Mouse (Mus musculus) embryonic facial prominence, embryonic 10.5 days (tissue): ENCODE results near the gene Wasf2. TPM values are rescaled to one million over a fixed set of nuclear protein-coding genes. Genes with fewer than 3 reads are reported as not detected.

Experiments used
- DNase-seq: peaks from one replicate; pipeline ENCODE4 v3.0.0-alpha.2; 2017; ENCODE audit warnings: low spot score
- H3K27ac ChIP-seq: fragments of 300-500 bp; sonication (generic); replicated peaks from 2 replicates; pipeline ENCODE4 v1.5.1; 2016; ENCODE audit warnings: mild to moderate bottlenecking
- H3K27me3 ChIP-seq: fragments of 300-500 bp; sonication (generic); replicated peaks from 2 replicates; pipeline ENCODE4 v1.6.1; 2016; ENCODE audit warnings: low read depth, mild to moderate bottlenecking; ENCODE audit not compliant: poor library complexity, severe bottlenecking
- H3K36me3 ChIP-seq: fragments of 300-500 bp; sonication (generic); replicated peaks from 2 replicates; pipeline ENCODE4 v1.6.1; 2016; ENCODE audit warnings: mild to moderate bottlenecking, moderate library complexity
- H3K4me1 ChIP-seq: fragments of 300-500 bp; sonication (generic); 2 replicates; pipeline ENCODE4 v1.6.1; 2016
- H3K4me3 ChIP-seq: fragments of 300-500 bp; sonication (generic); 2 replicates; pipeline ENCODE4 v1.5.1; 2016; ENCODE audit warnings: mild to moderate bottlenecking, moderate library complexity
- H3K9me3 ChIP-seq: fragments of 300-500 bp; sonication (generic); 2 replicates; pipeline ENCODE4 v1.6.1; 2016; ENCODE audit warnings: mild to moderate bottlenecking
- WGBS: fragments of 180-500 bp; shearing (Covaris S2); methylation state at CpG from one replicate; pipeline ENCODE4 v1.1.7; 2016; 5-methylcytosine and 5-hydroxymethylcytosine counted together
- polyA plus RNA-seq: library from polyadenylated mRNA; unstranded; fragments of >200 nt; fragmentation: Nextera tagmentation; extraction: Ambion mirVana; gene quantifications from 2 replicates; pipeline ENCODE4 v1.2.1, GENCODE M21; 2016

The Wasf2 gene
- polyA plus RNA-seq, 1 experiment from 2014 or later = 73.0 TPM

GRCm38 (mm10) chr4:133106691-133107090 is 23.6 kb upstream of the Wasf2 start:
- Histone ChIP-seq H3K36me3 (no peaks in the 10 kb centered on the region), H3K4me3 (no peak overlapping the region), H3K4me1 (peaks cover 42% of the 10 kb centered on the region), H3K27me3 (peaks cover 9% of the 10 kb centered on the region; the same call in 1 of the 2 replicates), H3K9me3 (no peaks in the 10 kb centered on the region), H3K27ac (no peak overlapping the region)
- WGBS = 91% methylated on average over 7 of the region's 7 CpGs
- DNase-seq = no peak

DNA sequence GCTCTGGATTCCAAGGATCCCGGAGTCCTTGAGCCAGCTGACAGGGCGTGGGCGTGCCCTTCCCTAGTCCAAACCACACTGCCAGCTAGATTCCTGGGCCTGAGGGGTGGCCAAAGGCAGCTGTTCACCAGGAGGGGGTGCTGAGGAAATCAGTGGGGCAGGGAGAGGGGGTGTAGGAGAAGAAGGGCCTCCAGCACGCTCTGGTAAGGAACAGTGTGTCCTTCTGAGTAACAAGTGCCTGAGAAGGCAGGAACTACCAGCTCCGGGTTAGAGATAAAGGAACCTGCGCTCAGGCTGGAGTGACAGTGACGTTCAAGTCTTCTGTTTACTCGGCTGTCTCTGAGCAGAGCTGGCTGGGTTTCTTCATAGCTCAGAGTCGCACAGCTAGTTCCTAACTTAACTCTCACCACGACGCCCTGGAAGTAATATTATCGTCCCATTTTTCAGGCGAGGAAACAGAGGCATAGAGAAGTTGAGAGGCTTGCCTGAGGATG is 22.5 kb upstream of the Wasf2 start:
- Histone ChIP-seq H3K4me1 (peaks cover 47% of the 10 kb centered on the region), H3K9me3 (no peaks in the 10 kb centered on the region), H3K27ac (peak overlapping the region; percentile 78), H3K4me3 (no peak overlapping the region), H3K27me3 (peaks cover 5% of the 10 kb centered on the region; the same call in 1 of the 2 replicates), H3K36me3 (no peaks in the 10 kb centered on the region)
- DNase-seq = peak; percentile 48
- whole genome bisulfite sequencing = 55% methylated on average over 13 of the region's 13 CpGs

GRCm38 (mm10) chr4:133108481-133109334 is 21.6 kb upstream of the Wasf2 start:
- H3K4me1 ChIP-seq = peaks cover 49% of the 10 kb centered on the region
- no peaks in the 10 kb centered on the region for H3K27me3 ChIP-seq
- no peaks in the 10 kb centered on the region for H3K9me3 ChIP-seq
- WGBS = 37% methylated on average over 13 of the region's 13 CpGs
- peak overlapping the region; percentile 78 for H3K27ac ChIP-seq
- DNase-seq = peak; percentile 63
- H3K36me3 ChIP-seq = no peaks in the 10 kb centered on the region
- H3K4me3 ChIP-seq = peak overlapping the region; percentile 5; the same call in 1 of the 2 replicates

DNA sequence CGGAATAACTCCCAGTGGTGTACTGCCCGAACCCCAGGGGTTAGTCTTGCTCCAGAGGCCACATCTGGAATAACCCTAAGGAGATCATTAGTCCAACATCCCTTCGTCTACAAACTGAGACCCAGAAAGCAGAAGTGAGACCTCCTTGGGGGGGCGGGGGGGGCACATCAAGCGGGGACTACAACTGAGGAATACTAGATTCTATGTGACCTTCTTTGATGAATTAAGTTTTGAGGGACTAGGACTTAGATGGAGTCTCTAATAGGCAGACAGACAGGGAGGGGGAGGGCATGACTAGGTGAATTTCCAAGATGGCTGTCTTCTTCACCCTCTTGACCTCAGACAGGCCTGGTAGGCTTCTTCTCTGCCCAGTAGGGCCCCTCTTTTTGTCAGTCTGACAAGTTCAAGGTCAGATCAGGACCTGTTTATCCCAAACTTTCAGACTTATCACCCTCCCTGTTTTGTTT is 20.9 kb upstream of the Wasf2 start:
- H3K27me3 ChIP-seq = no peaks in the 10 kb centered on the region
- WGBS = 48% methylated on average over 5 of the region's 5 CpGs
- H3K4me3 ChIP-seq = no peak overlapping the region; the same call in 1 of the 2 replicates
- peak overlapping the region; percentile 78 for H3K27ac ChIP-seq
- peaks cover 42% of the 10 kb centered on the region for H3K4me1 ChIP-seq
- no peaks in the 10 kb centered on the region for H3K9me3 ChIP-seq
- H3K36me3 ChIP-seq = no peaks in the 10 kb centered on the region
- no peak for DNase-seq

DNA sequence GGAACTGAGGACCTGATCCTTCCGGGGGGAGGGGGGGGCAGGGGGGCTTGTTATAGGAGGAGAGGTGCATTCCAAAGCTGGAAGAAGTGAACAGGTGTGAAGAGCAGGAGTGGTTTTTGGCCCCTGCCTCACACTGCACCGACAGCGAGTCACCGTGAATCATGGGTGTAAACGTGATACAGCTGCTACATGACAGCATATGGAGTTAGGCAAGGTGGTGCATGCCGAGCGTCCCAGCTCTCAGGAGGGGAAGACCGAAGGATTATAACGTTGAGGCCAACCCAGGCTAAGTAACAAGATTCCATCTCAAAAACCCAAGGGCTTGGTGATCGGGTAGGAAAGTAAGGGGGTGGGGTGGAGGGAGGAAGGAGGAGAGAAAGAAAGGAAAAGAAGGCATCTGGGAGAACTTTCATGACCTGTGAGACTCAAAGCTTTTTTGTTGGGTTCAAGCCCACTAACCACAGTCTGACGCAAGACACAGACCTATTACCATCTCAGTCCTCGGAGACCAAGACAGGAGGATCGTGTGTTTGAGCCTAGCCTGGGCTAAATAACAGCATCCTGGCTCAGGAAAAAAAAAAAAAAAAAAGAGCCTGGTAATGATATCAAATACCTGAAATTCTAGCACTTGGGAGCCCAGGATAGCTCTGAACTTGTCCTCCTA is 18.0 kb upstream of the Wasf2 start:
- no peak overlapping the region for H3K4me3 ChIP-seq
- H3K27me3 ChIP-seq = no peaks in the 10 kb centered on the region
- no peaks in the 10 kb centered on the region for H3K36me3 ChIP-seq
- H3K4me1 ChIP-seq = peaks cover 61% of the 10 kb centered on the region
- WGBS = 50% methylated on average over 13 of the region's 13 CpGs
- H3K9me3 ChIP-seq = no peaks in the 10 kb centered on the region
- peak overlapping the region; percentile 44 for H3K27ac ChIP-seq
- DNase-seq = peak; percentile 23

- no peaks in the 10 kb centered on the region for H3K36me3 ChIP-seq
- no peak for DNase-seq
- peaks cover 60% of the 10 kb centered on the region for H3K4me1 ChIP-seq
- peak overlapping the region; percentile 63 for H3K27ac ChIP-seq
- no peaks in the 10 kb centered on the region for H3K9me3 ChIP-seq
- H3K27me3 ChIP-seq = no peaks in the 10 kb centered on the region
- no peak overlapping the region for H3K4me3 ChIP-seq
- 62% methylated on average over 6 of the region's 6 CpGs for WGBS
These were observed 16.9 kb upstream of the Wasf2 start for GRCm38 (mm10) chr4:133113351-133113882.

GRCm38 (mm10) chr4:133114762-133115161 is 15.5 kb upstream of the Wasf2 start:
- H3K27me3 ChIP-seq = no peaks in the 10 kb centered on the region
- no peak overlapping the region for H3K4me3 ChIP-seq
- H3K4me1 ChIP-seq = peaks cover 54% of the 10 kb centered on the region
- WGBS = 78% methylated on average over 3 of the region's 3 CpGs
- no peak overlapping the region for H3K27ac ChIP-seq
- no peak for DNase-seq
- no peaks in the 10 kb centered on the region for H3K36me3 ChIP-seq
- H3K9me3 ChIP-seq = no peaks in the 10 kb centered on the region

GRCm38 (mm10) chr4:133115721-133116429 is 14.4 kb upstream of the Wasf2 start:
- 77% methylated on average over 14 of the region's 14 CpGs for WGBS
- Histone ChIP-seq H3K27me3 (no peaks in the 10 kb centered on the region), H3K4me1 (peaks cover 65% of the 10 kb centered on the region), H3K4me3 (no peak overlapping the region), H3K9me3 (no peaks in the 10 kb centered on the region), H3K27ac (peak overlapping the region; percentile 92; the same call in 1 of the 2 replicates), H3K36me3 (no peaks in the 10 kb centered on the region)
- DNase-seq = no peak

GRCm38 (mm10) chr4:133116756-133117470 is 13.4 kb upstream of the Wasf2 start:
- Histone ChIP-seq H3K4me1 (peaks cover 76% of the 10 kb centered on the region), H3K27ac (peak overlapping the region; percentile 92), H3K4me3 (peak overlapping the region; percentile 37; the same call in 1 of the 2 replicates), H3K27me3 (no peaks in the 10 kb centered on the region), H3K36me3 (no peaks in the 10 kb centered on the region), H3K9me3 (no peaks in the 10 kb centered on the region)
- DNase-seq = peak; percentile 22
- WGBS = 50% methylated on average over 3 of the region's 3 CpGs

GRCm38 (mm10) chr4:133117556-133118411 is 12.5 kb upstream of the Wasf2 start:
- 18% methylated on average over 18 of the region's 18 CpGs for WGBS
- H3K27me3 ChIP-seq = no peaks in the 10 kb centered on the region
- H3K9me3 ChIP-seq = no peaks in the 10 kb centered on the region
- H3K4me1 ChIP-seq = peaks cover 74% of the 10 kb centered on the region
- H3K36me3 ChIP-seq = no peaks in the 10 kb centered on the region
- H3K27ac ChIP-seq = peak overlapping the region; percentile 92
- peak; percentile 74 for DNase-seq
- H3K4me3 ChIP-seq = peak overlapping the region; percentile 37
